Mouse (Mus musculus): ENCODE results near the gene Opa3.

Gene Opa3

GRCm38 (mm10) chr7:19227883-19228792, at the start of gene Opa3:
TSS of gene Opa3 (plus strand) at chr7:19228334.
- WGBS: under 1% methylated on average over 91 of the region's 91 CpGs

DNA sequence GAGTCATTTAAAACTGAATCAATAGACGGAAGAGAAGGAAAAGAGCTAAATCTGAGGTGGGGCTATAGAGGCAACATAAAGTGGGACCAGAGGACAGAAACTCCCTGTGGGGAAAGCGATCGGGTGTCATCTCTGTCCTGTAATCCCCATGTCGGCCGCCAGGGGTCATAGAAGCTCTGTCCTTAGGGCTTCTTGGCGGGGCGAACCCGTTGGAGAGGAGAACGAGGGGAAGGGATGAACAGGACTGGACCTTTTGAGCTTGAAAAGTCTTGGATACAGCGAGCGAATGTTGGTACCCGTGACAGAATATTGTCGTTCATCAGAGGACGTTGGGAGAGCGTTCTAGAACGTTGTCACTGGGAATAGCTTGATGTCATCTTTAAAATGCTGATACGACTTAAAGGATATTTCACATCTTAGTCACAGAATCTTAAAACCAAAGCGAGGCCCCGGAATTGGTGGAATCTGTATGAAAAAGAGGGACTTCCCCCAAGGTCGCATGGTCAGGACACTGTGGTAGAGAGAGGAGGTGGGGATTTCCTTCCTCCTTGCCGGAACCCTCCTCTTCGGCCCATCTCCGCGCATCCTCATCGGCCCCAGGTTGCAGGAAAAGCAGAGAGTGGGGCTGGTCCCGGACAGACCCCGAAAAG, 49.6 kb upstream of the Opa3 start:
- 4% methylated on average over 27 of the region's 27 CpGs for WGBS

- WGBS: 2% methylated on average over 31 of the region's 32 CpGs
Measured at GRCm38 (mm10) chr7:19179173-19179572, 49.0 kb upstream of the Opa3 start.

DNA sequence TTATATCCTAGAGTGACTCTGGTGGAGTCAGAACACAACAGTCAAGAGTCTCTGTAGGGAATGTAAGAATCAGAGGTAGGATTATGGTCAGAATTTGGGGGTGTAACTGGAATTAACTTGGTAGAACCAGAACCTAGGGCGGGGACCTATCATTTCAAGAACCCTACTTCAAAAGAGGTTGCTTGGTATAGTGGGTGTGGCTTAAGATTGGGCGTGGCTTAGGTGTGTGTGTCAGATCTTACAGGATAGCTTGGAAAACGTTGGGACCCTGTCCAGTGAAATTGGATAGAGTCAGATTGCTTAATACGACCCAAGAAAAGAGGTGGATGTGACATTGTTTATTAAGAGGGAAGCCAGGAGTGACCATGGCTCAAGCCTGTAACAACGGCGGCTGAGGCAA, 48.2 kb upstream of the Opa3 start:
- 50% methylated on average over 6 of the region's 6 CpGs for WGBS

DNA sequence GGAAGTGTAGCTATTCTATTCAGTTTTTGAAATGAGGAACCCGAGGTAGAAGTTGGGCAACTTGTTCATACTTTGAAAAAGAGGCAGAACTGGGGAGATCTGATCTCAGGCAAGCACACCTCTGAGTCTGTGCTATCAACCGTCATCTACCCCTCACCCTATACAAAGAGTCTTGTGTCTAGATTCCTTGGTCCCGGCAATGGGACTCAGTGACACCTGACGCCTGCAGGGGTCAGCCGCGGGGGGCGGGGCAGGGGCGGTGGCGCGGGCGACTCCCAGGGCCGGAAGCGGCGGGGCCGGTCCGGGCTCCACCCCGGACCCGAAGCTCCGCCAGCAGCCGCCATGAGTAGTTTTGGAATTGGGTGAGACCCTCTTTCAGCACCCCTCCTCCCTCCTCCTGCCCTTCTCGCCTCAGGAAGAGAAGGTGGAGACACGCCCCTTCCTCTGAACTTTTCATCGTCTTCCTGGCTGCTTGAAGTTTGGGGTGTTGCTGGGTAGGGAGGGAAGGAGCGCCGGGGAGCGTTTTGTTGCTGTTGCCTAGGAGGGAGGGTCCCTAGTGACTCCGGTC, 47.2 kb upstream of the Opa3 start:
- 11% methylated on average over 27 of the region's 27 CpGs for WGBS

GRCm38 (mm10) chr7:19184250-19184649, 43.9 kb upstream of the Opa3 start:
- 11% methylated on average over 2 of the region's 2 CpGs for WGBS

DNA sequence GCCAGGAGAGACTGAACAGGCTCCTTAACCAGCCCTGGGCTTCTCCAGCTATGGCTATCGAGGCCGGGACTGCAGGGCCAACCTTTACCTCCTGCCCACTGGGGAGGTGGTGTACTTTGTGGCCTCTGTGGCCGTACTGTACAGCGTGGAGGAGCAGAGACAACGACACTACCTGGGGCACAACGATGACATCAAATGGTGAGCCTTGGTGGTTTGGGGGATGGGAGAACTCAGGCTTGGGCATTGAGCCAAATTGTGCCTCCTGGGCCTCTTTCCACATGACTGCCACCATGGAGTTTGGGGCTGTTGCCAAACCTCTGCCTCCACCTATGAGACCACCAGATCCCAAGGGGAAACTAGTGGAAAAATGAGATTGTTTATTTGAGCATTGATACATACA, 43.4 kb upstream of the Opa3 start:
- WGBS: 29% methylated on average over 6 of the region's 6 CpGs

GRCm38 (mm10) chr7:19194676-19195075, 33.5 kb upstream of the Opa3 start:
- WGBS: 98% methylated on average over 4 of the region's 4 CpGs

- 50% methylated on average over 6 of the region's 6 CpGs for WGBS
Measured at GRCm38 (mm10) chr7:19196676-19197075, 31.5 kb upstream of the Opa3 start.

DNA sequence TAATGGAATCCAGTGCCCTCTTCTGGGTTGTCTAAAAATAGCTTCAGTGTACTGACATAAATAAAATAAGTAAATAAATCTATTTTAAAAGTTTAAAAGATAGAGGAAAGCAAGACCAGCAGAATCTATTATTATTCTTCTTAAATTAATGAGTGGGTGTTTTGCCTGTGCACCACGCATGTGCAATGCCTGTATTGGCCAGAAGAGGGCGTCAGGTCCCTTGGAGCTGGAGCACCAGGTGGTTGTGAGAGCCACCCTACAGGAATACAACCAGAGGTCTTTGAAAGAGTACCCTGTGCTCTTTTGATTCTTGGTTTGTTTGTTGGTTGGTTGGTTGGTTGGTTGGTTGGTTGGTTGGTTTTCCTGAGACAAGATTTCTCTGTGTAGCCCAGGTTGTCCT, 30.1 kb upstream of the Opa3 start:
- 35% methylated on average over 2 of the region's 2 CpGs for WGBS

DNA sequence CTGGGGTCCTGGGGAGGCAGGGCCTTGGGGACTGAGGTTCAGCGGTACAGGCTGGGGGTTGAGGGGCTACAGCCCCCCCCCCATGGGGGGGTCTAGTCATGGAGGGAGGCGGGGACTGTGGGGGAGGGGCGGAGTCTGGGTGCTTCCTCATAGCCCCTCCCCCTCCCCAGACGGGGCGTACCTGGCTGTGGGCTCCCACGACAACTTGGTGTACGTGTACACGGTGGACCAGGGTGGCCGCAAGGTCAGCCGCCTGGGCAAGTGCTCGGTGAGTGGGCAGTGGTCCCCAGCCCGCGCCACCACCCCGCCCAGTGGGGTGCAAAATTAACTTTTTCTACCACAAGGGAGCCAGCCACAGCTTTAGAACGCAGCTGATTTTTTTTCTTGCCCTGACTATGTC, 26.5 kb upstream of the Opa3 start:
- 72% methylated on average over 14 of the region's 15 CpGs for WGBS

DNA sequence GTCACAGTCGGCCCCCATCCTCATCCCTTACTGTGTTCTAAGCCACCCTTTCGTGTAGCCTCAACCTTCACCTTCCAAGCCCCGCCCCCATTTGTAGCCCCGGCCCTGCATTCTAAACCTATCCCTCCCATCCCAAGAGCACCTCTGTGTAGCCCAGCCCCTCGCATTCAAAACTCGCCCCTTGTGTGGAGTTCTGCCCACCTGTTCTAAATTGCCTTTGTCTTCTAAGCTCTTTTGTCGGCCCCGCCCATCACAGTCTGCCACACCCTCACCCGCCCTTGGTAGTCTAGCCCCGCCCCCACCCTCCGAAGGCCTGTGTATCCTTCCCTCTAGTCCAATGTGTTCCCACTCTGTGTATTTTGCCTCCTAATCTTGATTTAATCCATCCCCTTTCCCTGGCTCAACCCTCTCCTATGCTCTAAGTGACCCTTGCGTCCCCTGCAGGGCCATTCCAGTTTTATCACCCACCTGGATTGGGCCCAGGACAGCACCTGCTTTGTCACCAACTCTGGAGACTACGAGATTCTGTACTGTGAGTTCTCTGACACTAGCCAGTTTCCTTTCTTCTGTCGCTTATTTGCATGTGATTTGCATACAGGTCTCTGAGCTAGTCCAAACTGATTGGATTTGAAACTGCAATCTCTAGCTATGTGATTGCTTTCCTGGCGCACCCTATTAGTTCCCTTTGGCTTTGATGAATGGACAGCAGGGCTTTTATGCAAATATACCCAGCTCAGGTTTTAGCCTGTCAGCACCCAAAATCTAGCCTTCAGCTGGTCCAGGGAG, 25.9 kb upstream of the Opa3 start:
- 62% methylated on average over 15 of the region's 15 CpGs for WGBS

DNA sequence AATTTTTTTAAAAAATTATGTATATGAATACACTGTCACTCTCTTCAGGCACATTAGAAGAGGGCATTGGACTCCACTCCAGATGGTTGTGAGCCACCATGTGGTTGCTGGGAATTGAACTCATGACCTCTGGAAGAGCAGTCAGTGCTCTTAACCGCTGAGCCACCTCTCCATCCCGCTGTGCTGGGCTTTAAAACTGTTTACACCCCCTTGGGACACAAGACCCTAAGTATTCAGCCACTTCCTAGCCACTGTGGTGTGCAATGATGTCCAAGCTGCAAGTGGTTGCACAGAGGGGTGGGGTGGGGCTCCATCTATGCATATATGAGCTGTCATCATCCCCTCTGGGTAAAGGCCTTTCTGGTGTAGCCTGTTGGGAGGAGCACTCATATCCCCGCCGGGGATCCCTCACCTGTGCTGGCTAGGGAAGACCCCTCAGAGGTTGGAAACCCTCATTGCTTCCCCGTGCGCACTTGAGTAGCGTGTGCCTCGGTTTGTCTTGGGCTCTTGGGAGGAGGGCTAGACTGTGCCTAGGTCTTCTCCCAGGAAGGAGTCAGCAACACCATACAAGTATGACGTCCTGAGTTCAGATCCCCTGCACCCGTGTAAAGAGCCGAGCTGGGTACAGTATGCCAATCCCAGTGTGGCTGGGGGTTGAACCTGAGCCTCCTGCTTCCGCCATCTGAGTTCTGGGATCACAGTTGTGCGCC, 19.8 kb upstream of the Opa3 start:
- 82% methylated on average over 13 of the region's 13 CpGs for WGBS

- 55% methylated on average over 7 of the region's 7 CpGs for WGBS
Measured at GRCm38 (mm10) chr7:19208944-19209472, 19.1 kb upstream of the Opa3 start.

- 84% methylated on average over 4 of the region's 4 CpGs for WGBS
Measured at GRCm38 (mm10) chr7:19209494-19209893, 18.6 kb upstream of the Opa3 start.

DNA sequence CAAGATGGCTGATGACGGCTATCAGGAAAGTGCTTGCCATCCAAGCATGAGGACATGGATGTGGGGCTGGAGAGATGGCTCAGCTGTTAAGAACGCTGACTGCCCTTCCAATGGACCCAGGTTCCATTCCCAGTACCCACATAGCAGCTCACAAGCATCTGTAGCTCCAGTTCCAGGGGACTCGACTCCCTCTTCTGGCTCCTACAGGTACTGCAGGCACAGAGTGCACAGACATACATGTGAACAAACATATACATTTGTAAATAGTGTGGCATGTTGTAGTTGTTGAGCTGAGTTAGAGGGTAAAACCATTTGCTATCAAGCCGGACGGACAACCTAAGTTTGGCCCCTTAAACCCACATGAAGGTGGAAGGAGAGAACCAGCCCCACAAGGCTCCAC, 18.1 kb upstream of the Opa3 start:
- WGBS: 92% methylated on average over 5 of the region's 5 CpGs

- WGBS: 71% methylated on average over 5 of the region's 5 CpGs
Measured at GRCm38 (mm10) chr7:19211041-19211675, 17.0 kb upstream of the Opa3 start.

DNA sequence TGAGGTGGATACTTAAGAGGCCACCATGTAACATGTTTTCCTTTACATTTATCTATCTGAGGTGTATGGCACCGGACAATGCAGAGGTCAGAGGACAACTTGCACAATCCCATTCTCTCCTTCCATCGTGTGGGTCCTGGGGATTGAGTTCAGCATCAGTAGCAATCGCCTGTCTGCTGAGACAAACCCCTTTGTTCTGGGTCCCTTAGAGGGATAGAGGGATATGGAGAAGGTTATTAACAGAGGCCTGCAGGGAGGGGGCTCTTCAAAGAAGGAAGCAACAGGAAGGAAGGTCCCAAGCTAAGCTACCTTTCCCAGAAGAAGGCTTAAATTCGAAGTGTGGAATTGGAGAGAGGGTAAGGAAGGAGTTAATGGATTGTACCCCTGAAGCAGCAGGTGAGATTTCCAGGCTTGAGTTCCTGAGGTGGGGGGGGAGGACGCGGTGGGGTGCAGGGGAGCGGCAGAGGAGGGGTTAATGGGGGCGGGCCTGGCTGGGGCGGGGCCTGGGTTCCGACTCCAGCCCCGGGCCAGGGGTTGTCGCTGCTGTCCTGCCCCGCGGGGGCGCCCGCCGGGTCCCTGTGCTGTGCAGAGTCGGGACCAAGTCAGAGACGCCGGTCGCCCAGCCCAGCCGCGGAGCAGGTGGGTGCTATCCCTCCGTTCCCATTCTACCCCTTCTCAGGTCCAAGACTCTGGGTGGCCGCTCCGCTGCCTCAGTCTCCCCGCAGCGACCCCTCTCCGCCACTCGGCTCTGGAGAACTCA, 16.0 kb upstream of the Opa3 start, which contains the start of gene Gpr4:
TSS of gene Gpr4 (plus strand) at position 543 of the 760 bp plus-strand sequence.
- whole genome bisulfite sequencing: 7% methylated on average over 21 of the region's 30 CpGs

- WGBS: 75% methylated on average over 2 of the region's 2 CpGs
Measured at GRCm38 (mm10) chr7:19213385-19213784, 14.7 kb upstream of the Opa3 start.

DNA sequence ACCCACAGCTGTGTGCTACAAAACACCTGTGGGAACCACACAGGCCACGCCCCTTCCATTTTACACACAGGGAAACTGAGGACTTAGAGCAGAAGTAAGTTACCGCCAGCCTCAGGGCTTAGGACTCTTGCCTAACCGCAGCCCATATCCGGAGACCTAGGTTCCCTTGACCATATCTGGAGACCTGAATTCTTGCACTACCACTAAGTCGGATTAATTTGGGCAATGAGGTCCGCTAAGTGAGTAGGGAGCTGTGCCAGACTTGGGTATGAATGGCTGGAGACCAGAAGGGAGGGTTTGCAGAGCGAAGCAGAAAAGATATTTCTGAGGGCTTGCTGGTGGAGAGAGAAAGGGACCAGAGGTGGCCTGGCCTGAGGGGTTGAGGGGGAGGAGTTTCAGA, 13.8 kb upstream of the Opa3 start:
- WGBS: 60% methylated on average over 7 of the region's 7 CpGs

Data from cerebral cortex, adult 2 months (tissue).